Mouse (Mus musculus) lung, postnatal 0 days (tissue): ENCODE results near the gene Hcn4. TPM values are rescaled to one million over a fixed set of nuclear protein-coding genes. Genes with fewer than 3 reads are reported as not detected.

Experiments used
- ATAC-seq: fragments of 200-750 bp; cut with Nextera tagmentation; 2 replicates; pipeline ENCODE4 v1.8.0; 2017; ENCODE audit warnings: moderate library complexity
- DNase-seq: peaks from one replicate; pipeline ENCODE4 v3.0.0-alpha.2; 2016; ENCODE audit warnings: low spot score
- H3K27ac ChIP-seq: fragments of 300-500 bp; sonication (generic); 2 replicates; pipeline ENCODE4 v1.5.1; 2014; ENCODE audit warnings: antibody characterized with exemption, mild to moderate bottlenecking, low read length, mixed read lengths
- H3K27me3 ChIP-seq: fragments of 300-500 bp; sonication (generic); replicated peaks from 2 replicates; pipeline ENCODE4 v1.6.1; 2014; ENCODE audit warnings: low read length, mixed read lengths; ENCODE audit not compliant: insufficient read depth
- H3K36me3 ChIP-seq: fragments of 300-500 bp; sonication (generic); 2 replicates; pipeline ENCODE4 v1.6.1; 2014; ENCODE audit warnings: low read length, mixed read lengths; ENCODE audit not compliant: insufficient read depth
- H3K4me1 ChIP-seq: fragments of 300-500 bp; sonication (generic); 2 replicates; pipeline ENCODE4 v1.6.1; 2014; ENCODE audit warnings: antibody characterized with exemption, low read depth, low read length, mixed read lengths; ENCODE audit not compliant: insufficient read depth
- H3K4me2 ChIP-seq: fragments of 300-500 bp; sonication (generic); replicated peaks from 2 replicates; pipeline ENCODE4 v1.6.1; 2014; ENCODE audit warnings: low read depth, mild to moderate bottlenecking, low read length, moderate library complexity, mixed read lengths
- H3K4me3 ChIP-seq: fragments of 300-500 bp; sonication (generic); 2 replicates; pipeline ENCODE4 v1.5.1; 2014; ENCODE audit warnings: low read depth, low read length
- H3K9ac ChIP-seq: fragments of 300-500 bp; sonication (generic); replicated peaks from 2 replicates; pipeline ENCODE4 v1.6.1; 2014; ENCODE audit warnings: low read depth, mild to moderate bottlenecking
- H3K9me3 ChIP-seq: fragments of 300-500 bp; sonication (generic); 2 replicates; pipeline ENCODE4 v1.6.1; 2016; ENCODE audit warnings: low read length, mixed read lengths
- CTCF ChIP-seq: IDR thresholded peaks from 2 replicates; pipeline ENCODE4 v1.5.1; 2016; ENCODE audit warnings: antibody characterized with exemption, mild to moderate bottlenecking
- EP300 ChIP-seq: IDR thresholded peaks from 2 replicates; pipeline ENCODE4 v1.6.1; 2016; ENCODE audit warnings: antibody characterized with exemption, mild to moderate bottlenecking, control low read depth
- WGBS: fragments of 180-500 bp; shearing (Covaris S2); extraction: QIAGEN DNeasy Blood & Tissue Kit; methylation state at CpG from one replicate; pipeline ENCODE4 v1.1.7; 2014; 5-methylcytosine and 5-hydroxymethylcytosine counted together
- polyA plus RNA-seq: library from polyadenylated mRNA; unstranded; fragments of >200 nt; fragmentation: Nextera tagmentation; extraction: Ambion mirVana; gene quantifications from 2 replicates; pipeline ENCODE4 v1.2.1, GENCODE M21; 2015

Hcn4 gene
- polyA plus RNA-seq, 1 experiment from 2014 or later: 0.06 TPM

DNA sequence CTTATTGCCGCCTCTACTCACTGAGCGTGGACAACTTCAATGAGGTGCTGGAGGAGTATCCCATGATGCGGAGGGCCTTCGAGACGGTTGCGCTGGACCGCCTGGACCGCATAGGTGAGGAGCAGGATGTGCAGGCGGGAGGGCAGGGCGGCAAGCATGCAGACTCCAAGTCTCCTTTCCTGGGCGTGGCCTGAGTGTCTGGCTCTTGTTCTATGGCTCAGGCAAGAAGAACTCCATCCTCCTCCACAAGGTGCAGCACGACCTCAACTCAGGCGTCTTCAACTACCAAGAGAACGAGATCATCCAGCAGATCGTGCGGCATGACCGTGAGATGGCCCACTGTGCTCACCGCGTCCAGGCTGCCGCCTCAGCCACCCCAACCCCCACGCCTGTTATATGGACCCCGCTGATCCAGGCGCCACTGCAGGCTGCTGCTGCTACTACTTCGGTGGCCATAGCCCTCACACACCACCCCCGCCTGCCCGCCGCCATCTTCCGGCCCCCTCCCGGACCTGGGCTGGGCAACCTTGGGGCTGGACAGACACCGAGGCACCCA is 35.9 kb downstream of the Hcn4 start:
- H3K27me3 ChIP-seq: no peaks in the 10 kb centered on the region
- H3K4me3 ChIP-seq: no peak overlapping the region
- 26% methylated on average over 30 of the region's 30 CpGs for WGBS
- no peak overlapping the region for H3K9ac ChIP-seq
- ATAC-seq (no peak), DNase-seq (no peak)
- H3K36me3 ChIP-seq: no peaks in the 10 kb centered on the region
- no peak overlapping the region for H3K27ac ChIP-seq
- no peaks in the 10 kb centered on the region; the same call in 1 of the 2 replicates for H3K4me1 ChIP-seq
- no peak overlapping the region for H3K4me2 ChIP-seq
- H3K9me3 ChIP-seq: no peaks in the 10 kb centered on the region
- TF ChIP-seq EP300: no peak
- TF ChIP-seq CTCF: no peak

DNA sequence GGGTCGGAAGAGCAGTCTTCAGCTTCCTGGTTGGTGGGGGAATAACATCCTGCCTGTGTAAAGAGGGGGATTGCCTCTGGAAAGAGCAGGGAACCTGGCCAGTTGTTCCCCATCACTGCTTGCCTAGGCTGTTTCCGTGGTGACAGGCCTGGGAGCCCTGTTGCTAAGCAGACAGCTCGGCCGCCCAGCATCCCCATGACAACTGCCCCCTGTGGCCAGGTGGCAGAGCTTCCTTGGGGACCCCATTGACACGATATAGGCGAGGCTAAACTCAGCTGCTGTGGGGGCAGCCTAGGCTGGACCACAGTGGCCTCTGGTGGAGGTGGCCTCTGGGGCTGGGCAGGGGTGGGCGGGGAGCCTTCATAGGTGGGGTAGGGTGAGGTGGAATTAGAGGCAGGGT is 40.6 kb downstream of the Hcn4 start:
- Histone ChIP-seq H3K4me3 (no peak overlapping the region), H3K36me3 (no peaks in the 10 kb centered on the region), H3K27ac (no peak overlapping the region), H3K4me2 (no peak overlapping the region), H3K9ac (no peak overlapping the region), H3K4me1 (no peaks in the 10 kb centered on the region; the same call in 1 of the 2 replicates), H3K27me3 (no peaks in the 10 kb centered on the region), H3K9me3 (no peaks in the 10 kb centered on the region)
- TF ChIP-seq EP300: no peak
- no peak for TF ChIP-seq CTCF
- ATAC-seq: no peak
- DNase-seq: no peak
- WGBS: 36% methylated on average over 7 of the region's 7 CpGs

DNA sequence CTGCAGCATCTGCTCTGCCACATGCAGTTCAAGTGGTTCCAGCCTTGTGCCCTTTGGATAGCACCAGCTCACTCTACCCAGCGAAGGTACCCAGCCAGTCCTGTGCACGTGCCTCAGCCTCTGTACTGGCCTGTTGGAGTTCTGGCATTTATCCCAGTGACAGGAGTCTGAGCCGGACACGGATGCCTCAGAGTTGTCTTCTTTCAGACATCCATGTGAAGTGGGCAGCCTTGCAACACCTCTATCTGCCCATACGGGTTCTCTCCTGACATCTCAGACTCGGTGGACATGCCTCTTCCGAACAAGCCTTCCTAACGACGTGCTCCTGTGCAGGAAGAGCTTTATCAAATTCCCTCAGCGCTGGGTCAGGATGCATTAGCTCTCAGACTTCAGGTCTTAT is 47.9 kb downstream of the Hcn4 start:
- Histone ChIP-seq H3K27ac (no peak overlapping the region), H3K9ac (no peak overlapping the region), H3K27me3 (no peaks in the 10 kb centered on the region), H3K4me2 (no peak overlapping the region), H3K4me3 (no peak overlapping the region), H3K36me3 (no peaks in the 10 kb centered on the region), H3K9me3 (no peaks in the 10 kb centered on the region), H3K4me1 (no peaks in the 10 kb centered on the region)
- 61% methylated on average over 10 of the region's 10 CpGs for WGBS
- no peak for TF ChIP-seq EP300
- no peak for TF ChIP-seq CTCF
- no peak for ATAC-seq
- no peak for DNase-seq

DNA sequence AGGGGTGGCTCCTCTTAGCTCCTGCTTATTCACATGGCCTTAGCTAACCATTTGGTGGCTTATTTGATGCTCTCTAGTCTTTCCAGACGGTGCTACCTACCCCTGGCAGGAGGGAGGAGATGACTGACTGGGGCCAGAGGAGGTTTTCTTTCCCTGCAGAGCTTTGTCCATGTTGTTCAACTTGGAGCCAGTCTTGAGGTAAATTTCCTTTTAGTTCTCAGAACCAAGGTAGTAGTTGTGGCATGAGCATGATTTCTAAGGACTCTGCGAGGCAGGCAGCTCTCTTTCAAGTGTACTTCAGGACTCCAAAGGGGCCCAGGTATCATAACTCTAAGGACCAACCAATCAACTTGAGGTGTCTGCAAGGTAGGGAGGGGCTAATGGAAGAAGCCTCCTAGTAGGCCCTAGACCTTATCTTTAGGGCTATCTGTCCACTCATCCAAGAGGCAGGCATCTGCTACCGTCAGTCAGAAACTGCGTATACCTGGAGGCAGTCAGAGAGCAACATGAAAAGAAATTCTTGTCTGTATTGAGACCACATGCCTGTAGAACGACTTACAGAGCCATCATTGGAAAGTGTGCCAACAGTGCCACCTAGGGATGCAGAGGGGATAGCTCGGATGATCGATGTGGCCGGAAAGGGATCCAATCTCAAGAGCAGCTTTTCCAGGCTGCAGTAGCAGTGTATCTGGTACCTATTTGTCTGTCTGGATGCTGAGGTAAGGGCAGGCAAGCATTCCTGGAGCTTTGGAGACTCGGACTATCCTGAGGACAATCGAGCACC is 50.5 kb downstream of the Hcn4 start:
- no peaks in the 10 kb centered on the region for H3K4me1 ChIP-seq
- no peak overlapping the region for H3K27ac ChIP-seq
- H3K9me3 ChIP-seq: no peaks in the 10 kb centered on the region
- ATAC-seq (no peak), DNase-seq (peak; percentile 69)
- no peak overlapping the region for H3K4me2 ChIP-seq
- H3K4me3 ChIP-seq: no peak overlapping the region
- H3K9ac ChIP-seq: no peak overlapping the region
- 34% methylated on average over 10 of the region's 10 CpGs for WGBS
- TF ChIP-seq EP300 (no peak), CTCF (peak; percentile 87)
- peaks cover 7% of the 10 kb centered on the region; the same call in 1 of the 2 replicates for H3K36me3 ChIP-seq
- no peaks in the 10 kb centered on the region for H3K27me3 ChIP-seq

DNA sequence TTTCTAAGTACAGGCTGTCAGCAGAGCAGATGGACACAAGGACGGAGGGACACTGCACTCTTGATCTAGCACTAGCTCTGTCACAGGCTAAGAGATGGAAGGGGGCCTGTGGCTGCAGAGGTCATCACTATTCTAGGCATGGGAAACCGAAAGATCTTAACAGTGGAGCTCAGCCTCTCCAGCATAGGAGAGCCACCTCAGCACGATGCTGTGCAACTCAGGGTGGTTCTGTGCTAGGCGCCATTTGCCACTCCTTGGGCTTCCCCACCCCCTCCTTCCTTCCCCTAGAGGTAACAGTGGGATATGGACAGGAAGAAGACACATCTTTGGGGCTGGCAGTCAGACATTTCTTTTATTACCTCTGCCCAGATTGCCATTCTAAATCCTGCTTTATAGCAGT is 51.1 kb downstream of the Hcn4 start:
- peaks cover 9% of the 10 kb centered on the region; the same call in 1 of the 2 replicates for H3K36me3 ChIP-seq
- ATAC-seq: no peak
- 81% methylated on average over 4 of the region's 4 CpGs for WGBS

DNA sequence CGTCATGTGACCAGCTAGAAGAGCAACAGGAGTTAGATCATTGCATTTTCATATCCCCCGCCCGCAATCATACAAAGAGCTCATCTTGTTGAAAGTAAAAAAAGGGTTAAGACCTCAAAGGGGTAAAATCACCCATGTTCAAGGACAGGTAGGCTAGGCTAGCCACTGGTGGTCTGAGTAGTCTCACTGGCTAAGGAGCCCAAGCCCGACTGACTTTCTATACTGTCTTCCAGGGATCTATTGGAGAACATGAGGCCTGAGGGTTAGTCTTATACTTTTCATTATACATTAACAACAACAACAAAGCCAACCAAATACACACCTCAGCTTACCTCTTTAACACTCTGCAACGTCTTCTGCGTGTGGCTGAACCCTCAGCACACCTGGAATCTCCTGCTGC is 52.2 kb downstream of the Hcn4 start:
- H3K9me3 ChIP-seq: no peaks in the 10 kb centered on the region
- WGBS: 86% methylated on average over 6 of the region's 6 CpGs
- peaks cover 12% of the 10 kb centered on the region; the same call in 1 of the 2 replicates for H3K36me3 ChIP-seq

More for the DNA sequence above, 51.1 kb downstream of the Hcn4 start:
- TF ChIP-seq CTCF (no peak), EP300 (no peak)
- no peak overlapping the region for H3K9ac ChIP-seq
- no peak overlapping the region for H3K27ac ChIP-seq
- H3K27me3 ChIP-seq: no peaks in the 10 kb centered on the region
- H3K4me3 ChIP-seq: no peak overlapping the region
- H3K4me1 ChIP-seq: no peaks in the 10 kb centered on the region
- no peaks in the 10 kb centered on the region for H3K9me3 ChIP-seq
- DNase-seq: no peak
- no peak overlapping the region for H3K4me2 ChIP-seq

More for the DNA sequence above, 52.2 kb downstream of the Hcn4 start:
- H3K4me3 ChIP-seq: no peak overlapping the region
- TF ChIP-seq CTCF (no peak), EP300 (no peak)
- no peaks in the 10 kb centered on the region for H3K4me1 ChIP-seq
- ATAC-seq (no peak), DNase-seq (no peak)
- H3K9ac ChIP-seq: no peak overlapping the region
- H3K4me2 ChIP-seq: no peak overlapping the region
- H3K27ac ChIP-seq: no peak overlapping the region
- no peaks in the 10 kb centered on the region for H3K27me3 ChIP-seq
